Mouse (Mus musculus): ENCODE results near the gene Abcc4. TPM values are rescaled to one million over a fixed set of nuclear protein-coding genes. Genes with fewer than 3 reads are reported as not detected.
A peak's percentile ranks its signal among the peaks of the same experiment; 100 is the strongest.

The Abcc4 gene
- total and polyA plus RNA-seq, 2 experiments = 0.89 to 3.0 TPM

- no peak overlapping the region for H3K4me3 ChIP-seq (ENCODE audit: insufficient read depth, low read depth, low read length)
- no peak overlapping the region for H3K27ac ChIP-seq (replicated peaks; ENCODE audit: insufficient read depth, low read depth, low read length)
- H3K27me3 ChIP-seq (ENCODE audit: control insufficient read depth, insufficient read depth, low read length) = no peaks in the 10 kb centered on the region
- TF ChIP-seq POLR2A (IDR thresholded peaks at IDR 0.05; ENCODE audit: extremely low read depth, insufficient read depth, low read length) (no peak), CTCF (IDR thresholded peaks at IDR 0.05; ENCODE audit: low read depth, low read length) (no peak)
- no peak for DNase-seq (ENCODE audit: extremely low read depth, low read depth, low spot score)
- no peaks in the 10 kb centered on the region for H3K79me2 ChIP-seq (ENCODE audit: control insufficient read depth, insufficient read depth, low read length)
- H3K9ac ChIP-seq (ENCODE audit: low read depth, low read length) = no peak overlapping the region
- H3K4me1 ChIP-seq (ENCODE audit: control insufficient read depth, insufficient read depth, low read length) = no peaks in the 10 kb centered on the region
- WGBS = 84% methylated on average over 19 of the region's 19 CpGs
- H3K36me3 ChIP-seq (ENCODE audit: control insufficient read depth, insufficient read depth, low read length) = no peaks in the 10 kb centered on the region
These were observed 126.8 kb downstream of the Abcc4 start for GRCm38 (mm10) chr14:118579013-118579728.

- Histone ChIP-seq H3K36me3 (ENCODE audit: control insufficient read depth, insufficient read depth, low read length) (no peaks in the 10 kb centered on the region), H3K27ac (replicated peaks; ENCODE audit: insufficient read depth, low read depth, low read length) (no peak overlapping the region), H3K79me2 (ENCODE audit: control insufficient read depth, insufficient read depth, low read length) (no peaks in the 10 kb centered on the region), H3K4me3 (ENCODE audit: insufficient read depth, low read depth, low read length) (no peak overlapping the region), H3K4me1 (ENCODE audit: control insufficient read depth, insufficient read depth, low read length) (no peaks in the 10 kb centered on the region), H3K9ac (ENCODE audit: low read depth, low read length) (no peak overlapping the region), H3K27me3 (ENCODE audit: control insufficient read depth, insufficient read depth, low read length) (no peaks in the 10 kb centered on the region)
- TF ChIP-seq POLR2A (IDR thresholded peaks at IDR 0.05; ENCODE audit: extremely low read depth, insufficient read depth, low read length) = no peak
- no peak for TF ChIP-seq CTCF (IDR thresholded peaks at IDR 0.05; ENCODE audit: low read depth, low read length)
- DNase-seq (ENCODE audit: extremely low read depth, low read depth, low spot score) = peak; percentile 7
- WGBS = 81% methylated on average over 5 of the region's 5 CpGs
These were observed 128.1 kb downstream of the Abcc4 start for GRCm38 (mm10) chr14:118577895-118578294.

GRCm38 (mm10) chr14:118572688-118573245, 133.3 kb downstream of the Abcc4 start:
- H3K27me3 ChIP-seq (ENCODE audit: control insufficient read depth, insufficient read depth, low read length) = no peaks in the 10 kb centered on the region
- no peak for DNase-seq (ENCODE audit: extremely low read depth, low read depth, low spot score)
- H3K4me3 ChIP-seq (ENCODE audit: insufficient read depth, low read depth, low read length) = no peak overlapping the region
- H3K9ac ChIP-seq (ENCODE audit: low read depth, low read length) = no peak overlapping the region
- WGBS = 83% methylated on average over 9 of the region's 9 CpGs
- 0 out of 2 replicates have a peak, but pooled peaks cover 2% of the 10 kb centered on the region for H3K79me2 ChIP-seq (ENCODE audit: control insufficient read depth, insufficient read depth, low read length)
- H3K4me1 ChIP-seq (ENCODE audit: control insufficient read depth, insufficient read depth, low read length) = no peaks in the 10 kb centered on the region
- no peaks in the 10 kb centered on the region for H3K36me3 ChIP-seq (ENCODE audit: control insufficient read depth, insufficient read depth, low read length)
- TF ChIP-seq CTCF (IDR thresholded peaks at IDR 0.05; ENCODE audit: low read depth, low read length) (no peak), POLR2A (IDR thresholded peaks at IDR 0.05; ENCODE audit: extremely low read depth, insufficient read depth, low read length) (no peak)
- no peak overlapping the region for H3K27ac ChIP-seq (replicated peaks; ENCODE audit: insufficient read depth, low read depth, low read length)

- Histone ChIP-seq H3K79me2 (ENCODE audit: control insufficient read depth, insufficient read depth, low read length) (0 out of 2 replicates have a peak, but pooled peaks cover 2% of the 10 kb centered on the region), H3K9ac (ENCODE audit: low read depth, low read length) (no peak overlapping the region), H3K27ac (replicated peaks; ENCODE audit: insufficient read depth, low read depth, low read length) (no peak overlapping the region), H3K4me1 (ENCODE audit: control insufficient read depth, insufficient read depth, low read length) (no peaks in the 10 kb centered on the region), H3K36me3 (ENCODE audit: control insufficient read depth, insufficient read depth, low read length) (no peaks in the 10 kb centered on the region), H3K27me3 (ENCODE audit: control insufficient read depth, insufficient read depth, low read length) (no peaks in the 10 kb centered on the region), H3K4me3 (ENCODE audit: insufficient read depth, low read depth, low read length) (no peak overlapping the region)
- DNase-seq (ENCODE audit: extremely low read depth, low read depth, low spot score) = no peak
- 93% methylated on average over 13 of the region's 13 CpGs for WGBS
- TF ChIP-seq POLR2A (IDR thresholded peaks at IDR 0.05; ENCODE audit: extremely low read depth, insufficient read depth, low read length) = no peak
- no peak for TF ChIP-seq CTCF (IDR thresholded peaks at IDR 0.05; ENCODE audit: low read depth, low read length)
These were observed 136.4 kb downstream of the Abcc4 start for GRCm38 (mm10) chr14:118569586-118569985.

- Histone ChIP-seq H3K36me3 (ENCODE audit: control insufficient read depth, insufficient read depth, low read length) (no peaks in the 10 kb centered on the region), H3K4me1 (ENCODE audit: control insufficient read depth, insufficient read depth, low read length) (no peaks in the 10 kb centered on the region), H3K9ac (ENCODE audit: low read depth, low read length) (no peak overlapping the region), H3K27me3 (ENCODE audit: control insufficient read depth, insufficient read depth, low read length) (no peaks in the 10 kb centered on the region), H3K4me3 (ENCODE audit: insufficient read depth, low read depth, low read length) (no peak overlapping the region), H3K79me2 (ENCODE audit: control insufficient read depth, insufficient read depth, low read length) (0 out of 2 replicates have a peak, but pooled peaks cover 2% of the 10 kb centered on the region), H3K27ac (replicated peaks; ENCODE audit: insufficient read depth, low read depth, low read length) (no peak overlapping the region)
- DNase-seq (ENCODE audit: extremely low read depth, low read depth, low spot score) = no peak
- TF ChIP-seq POLR2A (IDR thresholded peaks at IDR 0.05; ENCODE audit: extremely low read depth, insufficient read depth, low read length) (no peak), CTCF (IDR thresholded peaks at IDR 0.05; ENCODE audit: low read depth, low read length) (no peak)
- 85% methylated on average over 17 of the region's 17 CpGs for WGBS
These were observed 137.8 kb downstream of the Abcc4 start for GRCm38 (mm10) chr14:118568116-118568673.

Data from liver, adult 2 months (tissue).